19 mouse cellular contexts compared by ENCODE assay signal in genomic region chr5:122636308-122636707, GRCm38 (mm10). TPM values are rescaled to one million over a fixed set of nuclear protein-coding genes. Genes with fewer than 3 reads are reported as not detected.
DNase-seq lines count a peak whose midpoint lies in the region; ATAC-seq and TF ChIP-seq lines count a peak whose summit lies in the region.
"Had no signal": no experiment of that assay in that cellular context is flagged by ENCODE, and none has a peak within 500 bp of the region (broad histone marks: within the 10 kb centered on the region; RNA-seq: fewer than 3 reads in every experiment).

No protein-coding gene starts in this region.

- 55% methylated on average over 9 of the region's 9 CpGs for WGBS in kidney, embryonic 14.5 days
- WGBS in kidney, postnatal 0 days, result 36% methylated on average over 9 of the region's 9 CpGs

- no peaks in the 10 kb centered on the region for H3K9me3 ChIP-seq in kidney, embryonic 14.5 days (ENCODE audit: control insufficient read depth, low read length)
- no peaks in the 10 kb centered on the region for H3K9me3 ChIP-seq in kidney, postnatal 0 days (replicated peaks; ENCODE audit: low read length)
- H3K9me3 ChIP-seq: heart, embryonic 13.5 days; limb, embryonic 12.5 days; liver, embryonic 12.5 days; midbrain, embryonic 10.5 days; stomach, embryonic 15.5 days had no signal

- 0 out of 2 replicates have a peak, but pooled peaks cover 3% of the 10 kb centered on the region for H3K4me1 ChIP-seq in kidney, embryonic 14.5 days (ENCODE audit: control insufficient read depth, insufficient read depth, low read length)
- H3K4me1 ChIP-seq in testis, adult 2 months (ENCODE audit: control insufficient read depth, insufficient read depth, low read length), result peaks cover 7% of the 10 kb centered on the region
- H3K4me1 ChIP-seq in kidney, postnatal 0 days (replicated peaks; ENCODE audit: insufficient read depth, low read length), result no peaks in the 10 kb centered on the region
- H3K4me1 ChIP-seq: limb, embryonic 12.5 days; stomach, embryonic 15.5 days had no signal

- H3K4me3 ChIP-seq in kidney, embryonic 14.5 days (ENCODE audit: low read length), result no peak overlapping the region
- H3K4me3 ChIP-seq in testis, adult 2 months (ENCODE audit: control insufficient read depth, low read depth, low read length), result peak overlapping the region; percentile 44
- H3K4me3 ChIP-seq in kidney, postnatal 0 days (replicated peaks; ENCODE audit: low read depth, low read length), result no peak overlapping the region
- H3K4me3 ChIP-seq: liver, embryonic 12.5 days; stomach, embryonic 15.5 days had no signal

- no peak for TF ChIP-seq CTCF in testis, adult 2 months (IDR thresholded peaks at IDR 0.05; ENCODE audit: control insufficient read depth, insufficient read depth, insufficient replicate concordance, low read depth, low read length)
- no peak for TF ChIP-seq CTCF in kidney, postnatal 0 days (IDR thresholded peaks at IDR 0.05; ENCODE audit: low read depth)

- no peak overlapping the region for H3K4me2 ChIP-seq in kidney, embryonic 14.5 days (replicated peaks; ENCODE audit: low read depth, low read length)
- H3K4me2 ChIP-seq in kidney, postnatal 0 days (ENCODE audit: low read length), result no peak overlapping the region

- no peak for TF ChIP-seq POLR2A in testis, adult 2 months (IDR thresholded peaks at IDR 0.05; ENCODE audit: control insufficient read depth, low read depth, low read length)

- no peak for DNase-seq in kidney, adult 11 months
- DNase-seq in testis, postnatal 14 days (ENCODE audit: low spot score), result no peak
- peak; percentile 70 for DNase-seq in kidney, postnatal 0 days (ENCODE audit: low spot score)
- DNase-seq in heart, postnatal 10 days, result no peak
- no peak for DNase-seq in lung, postnatal 25 days (ENCODE audit: low spot score)
- DNase-seq in frontal cortex, postnatal 25 days (ENCODE audit: low spot score in 2 of 2), result no peak
- DNase-seq: adrenal gland, postnatal 36 days; gastrocnemius, postnatal 10 days; heart, postnatal 36 days; right cerebral cortex, postnatal 25 days had no signal

- H3K27me3 ChIP-seq in kidney, embryonic 14.5 days (ENCODE audit: control insufficient read depth, insufficient read depth, low read length), result no peaks in the 10 kb centered on the region
- no peaks in the 10 kb centered on the region for H3K27me3 ChIP-seq in testis, adult 2 months (ENCODE audit: control insufficient read depth, insufficient read depth, low read length)
- H3K27me3 ChIP-seq in kidney, postnatal 0 days (ENCODE audit: insufficient read depth, low read length), result no peaks in the 10 kb centered on the region
- H3K27me3 ChIP-seq: heart, embryonic 13.5 days; limb, embryonic 12.5 days; stomach, embryonic 15.5 days had no signal

- no peak overlapping the region for H3K27ac ChIP-seq in kidney, embryonic 14.5 days (ENCODE audit: low read depth, low read length)
- no peak overlapping the region for H3K27ac ChIP-seq in testis, adult 2 months (ENCODE audit: control insufficient read depth, insufficient read depth, low read depth, low read length)
- no peak overlapping the region for H3K27ac ChIP-seq in kidney, postnatal 0 days
- H3K27ac ChIP-seq: heart, embryonic 13.5 days; limb, embryonic 12.5 days; liver, embryonic 12.5 days; macrophage; midbrain, embryonic 10.5 days; stomach, embryonic 15.5 days had no signal

- intact Hi-C loops in heart, postnatal 10 days (cut with DNase I), result no loop called here

- H3K9ac ChIP-seq in kidney, embryonic 14.5 days (ENCODE audit: low read depth, low read length), result no peak overlapping the region
- no peak overlapping the region for H3K9ac ChIP-seq in kidney, postnatal 0 days (ENCODE audit: low read depth, low read length)
- H3K9ac ChIP-seq: limb, embryonic 12.5 days; liver, embryonic 12.5 days; lung, embryonic 14.5 days; stomach, embryonic 15.5 days had no signal

- peak; percentile 67; the same call in 1 of the 2 replicates for ATAC-seq in kidney, embryonic 14.5 days (ENCODE audit: low FRiP score, low TSS enrichment)
- ATAC-seq in kidney, postnatal 0 days (replicated peaks; ENCODE audit: low FRiP score, low read depth), result no peak; the same call in 1 of the 2 replicates
- ATAC-seq: liver, embryonic 12.5 days had no signal

- no peaks in the 10 kb centered on the region for H3K36me3 ChIP-seq in kidney, embryonic 14.5 days (ENCODE audit: control insufficient read depth, insufficient read depth, low read length)
- no peaks in the 10 kb centered on the region for H3K36me3 ChIP-seq in testis, adult 2 months (ENCODE audit: control insufficient read depth, insufficient read depth, low read length)
- H3K36me3 ChIP-seq in kidney, postnatal 0 days (ENCODE audit: insufficient read depth, low read length), result no peaks in the 10 kb centered on the region
- H3K36me3 ChIP-seq: heart, embryonic 13.5 days; limb, embryonic 12.5 days; liver, embryonic 12.5 days; midbrain, embryonic 10.5 days; stomach, embryonic 15.5 days had no signal

RNA-seq across cellular contexts. Expression of gene P2rx7, which starts 7.4 kb away (rescaled TPM):
- 0.56 and 1.1 TPM in 2 replicates for polyA plus RNA-seq in kidney, embryonic 14.5 days (2014; fragmentation: Nextera tagmentation; extraction: Ambion mirVana)
- 5.0 and 6.7 TPM in 2 replicates for polyA plus RNA-seq in testis, adult 2 months (2012; rRNA removed)
- 1.4 and 2.3 TPM in 2 replicates for polyA plus RNA-seq in kidney, postnatal 0 days (2015; fragmentation: Nextera tagmentation; extraction: Ambion mirVana)
- 1 to 10 TPM; 3.5 to 5.2 TPM for total RNA-seq in heart, postnatal 10 days (2021)

RNA-seq across cellular contexts. Expression of gene Ift81, which starts 22.0 kb away (rescaled TPM):
- 34.1 and 46.0 TPM in 2 replicates for polyA plus RNA-seq in kidney, embryonic 14.5 days (2014; fragmentation: Nextera tagmentation; extraction: Ambion mirVana)
- polyA plus RNA-seq in testis, adult 2 months (2012; rRNA removed), result 21.6 and 30.8 TPM in 2 replicates
- 37.1 and 39.1 TPM in 2 replicates for polyA plus RNA-seq in kidney, postnatal 0 days (2015; fragmentation: Nextera tagmentation; extraction: Ambion mirVana)
- 10 to 100 TPM; 51.7 to 53.1 TPM for total RNA-seq in heart, postnatal 10 days (2021)
